Mouse (Mus musculus) right cerebral cortex, postnatal 10 days (tissue): ENCODE data around the gene Vmn2r79.
"Not testable (repeated sequence)": the region's sequence is repeated elsewhere in the genome, so short reads cannot be mapped to it uniquely, and the experiment has no call there.

Experiments
- DNase-seq, 2 experiments: peaks; one replicate each; pipeline ENCODE4 v3.0.0; 2021; ENCODE audit warnings: low spot score in 2 of 2

The Vmn2r79 gene

GRCm38 (mm10) chr7:86995815-86996214, at the start of gene Vmn2r79:
Gene Vmn2r79, plus strand, starts transcription at chr7:86996115.
- DNase-seq = not testable (repeated sequence)

DNA sequence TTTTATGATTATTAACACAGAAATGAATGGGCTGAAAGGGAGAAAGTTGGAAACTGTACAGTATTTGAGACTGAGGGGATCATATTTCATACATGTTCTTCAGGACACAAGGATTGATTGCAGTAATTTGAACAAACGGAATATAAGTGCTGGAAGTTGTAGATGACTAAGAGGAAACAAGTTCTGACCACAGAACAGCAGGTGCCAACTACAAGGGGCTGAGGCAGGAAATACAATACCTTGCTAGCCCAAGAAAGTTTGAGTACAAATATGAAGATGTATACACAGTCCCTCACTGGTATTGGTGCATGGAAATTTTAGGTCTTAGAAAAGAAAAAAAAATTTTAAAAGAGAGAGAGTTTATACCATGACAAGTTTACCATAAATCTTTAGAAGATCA, 1.2 kb upstream of the Vmn2r79 start:
- DNase-seq = no peak

DNA sequence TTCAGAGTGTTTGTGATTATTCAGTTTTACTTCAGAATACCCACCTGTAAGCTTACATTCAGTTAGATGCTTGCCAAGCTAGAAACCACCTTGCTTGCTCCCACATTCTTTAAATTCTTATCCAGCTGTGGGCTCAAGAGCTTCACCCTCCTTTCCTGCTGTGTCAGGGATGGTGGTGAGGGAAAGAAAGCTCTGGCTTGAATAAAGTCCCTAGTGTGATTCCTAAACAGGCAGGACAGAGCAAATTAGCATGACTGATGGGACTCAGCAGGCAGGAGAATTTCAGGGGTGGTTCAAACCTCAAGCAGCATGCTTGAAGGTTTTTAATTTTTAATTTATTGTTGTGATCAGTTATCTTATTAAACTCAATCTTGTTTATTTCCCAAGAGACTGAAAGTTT, 30.6 kb downstream of the Vmn2r79 start:
- not testable (repeated sequence) for DNase-seq

DNA sequence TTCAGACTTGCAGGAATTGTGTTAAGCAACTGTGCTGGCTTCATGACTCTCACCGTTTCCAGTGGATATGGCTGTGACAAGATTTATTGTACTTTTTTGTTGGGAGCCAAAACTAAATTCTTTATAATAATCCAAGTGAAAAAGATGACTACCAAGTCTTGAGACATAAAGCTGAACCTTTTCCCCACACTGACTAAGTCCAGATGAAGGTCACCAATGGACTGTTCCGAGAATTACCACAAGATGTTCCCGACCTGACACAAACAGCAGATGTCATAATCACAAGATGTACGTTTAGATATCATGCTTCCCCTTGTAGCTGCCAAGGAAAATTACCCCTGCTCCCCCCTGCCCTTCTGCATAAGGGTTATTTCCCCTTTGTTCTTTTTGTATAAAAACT, 67.7 kb downstream of the Vmn2r79 start:
- DNase-seq = no peak
